Mouse (Mus musculus) ES-E14 (cell line): ENCODE measurements at regions not wholly inside any gene's neighbourhood (a gene's known extent, or its start where the extent isn't known, plus 50 kb on each side); places are given as distances from the start of the nearest gene placed in this dataset.
A peak's percentile ranks its signal among the peaks of the same experiment; 100 is the strongest.

Source experiments
- DNase-seq: peaks from one replicate; pipeline ENCODE4 v3.0.0-alpha.2; 2013; ENCODE audit warnings: low read depth, low spot score
- H3K27ac ChIP-seq: 2 replicates; pipeline ENCODE4 v1.5.1; 2012; ENCODE audit warnings: low read depth, mild to moderate bottlenecking, low read length, moderate library complexity, mixed read lengths; ENCODE audit not compliant: poor library complexity, insufficient read depth, severe bottlenecking
- H3K36me3 ChIP-seq: 2 replicates; pipeline ENCODE4 v1.6.1; 2012; ENCODE audit warnings: mild to moderate bottlenecking, low read length, moderate library complexity, mixed read lengths; ENCODE audit not compliant: control insufficient read depth, poor library complexity, insufficient read depth, severe bottlenecking
- H3K4me1 ChIP-seq, 2 experiments: fragments of 150-350 bp in 1 of 2; sonication (generic) in 1 of 2; 2 replicates each; pipeline ENCODE4 v1.6.1; 2012; ENCODE audit warnings: low read length in 2 of 2, mild to moderate bottlenecking in 1 of 2, mixed read lengths in 1 of 2; ENCODE audit not compliant: control insufficient read depth in 2 of 2, insufficient read depth in 2 of 2, poor library complexity in 1 of 2
- H3K4me3 ChIP-seq, 2 experiments: fragments of 150-350 bp in 1 of 2; sonication (generic) in 1 of 2; 2 replicates each; pipeline ENCODE4 v1.5.1; 2012; ENCODE audit warnings: low read length in 2 of 2, low read depth in 1 of 2, mild to moderate bottlenecking in 1 of 2, mixed read lengths in 1 of 2; ENCODE audit not compliant: insufficient read depth in 1 of 2, poor library complexity in 1 of 2, severe bottlenecking in 1 of 2
- H3K9ac ChIP-seq: 2 replicates; pipeline ENCODE4 v1.6.1; 2012; ENCODE audit warnings: low read depth, mild to moderate bottlenecking, low read length, mixed read lengths; ENCODE audit not compliant: poor library complexity, insufficient read depth, severe bottlenecking
- H3K9me3 ChIP-seq: fragments of 150-350 bp; sonication (generic); 2 replicates; pipeline ENCODE4 v1.6.1; 2012; ENCODE audit warnings: low read depth, mild to moderate bottlenecking, low read length; ENCODE audit not compliant: control insufficient read depth, insufficient read depth
- CHD2 ChIP-seq: IDR thresholded peaks from 2 replicates; pipeline ENCODE4 v1.6.1; 2014; ENCODE audit warnings: mild to moderate bottlenecking, low read depth, low read length, inconsistent platforms
- HCFC1 ChIP-seq: IDR thresholded peaks from 2 replicates; pipeline ENCODE4 v1.6.1; 2012; ENCODE audit warnings: low read length, inconsistent platforms, borderline replicate concordance; ENCODE audit not compliant: insufficient read depth
- MAFK ChIP-seq: IDR thresholded peaks from 2 replicates; pipeline ENCODE4 v1.6.1; 2014; ENCODE audit warnings: mild to moderate bottlenecking, low read depth, low read length, inconsistent platforms; ENCODE audit not compliant: insufficient read depth
- ZC3H11A ChIP-seq: IDR thresholded peaks from 2 replicates; pipeline ENCODE4 v1.6.1; 2012; ENCODE audit warnings: low read depth, mild to moderate bottlenecking, inconsistent platforms, low read length, borderline replicate concordance
- ZNF384 ChIP-seq: IDR thresholded peaks from 2 replicates; pipeline ENCODE4 v1.6.1; 2012; ENCODE audit warnings: low read depth, low read length, inconsistent platforms
- in situ Hi-C, 2 experiments: fragments of 600-800 bp; cut with MboI; formaldehyde crosslinking; loops; one replicate each; pipeline ENCODE4 v1.15.1; 2025; ENCODE audit warnings: low sequenced_read_pairs in 2 of 2, inconsistent platforms in 1 of 2; ENCODE audit not compliant: unreplicated experiment in 2 of 2

DNA sequence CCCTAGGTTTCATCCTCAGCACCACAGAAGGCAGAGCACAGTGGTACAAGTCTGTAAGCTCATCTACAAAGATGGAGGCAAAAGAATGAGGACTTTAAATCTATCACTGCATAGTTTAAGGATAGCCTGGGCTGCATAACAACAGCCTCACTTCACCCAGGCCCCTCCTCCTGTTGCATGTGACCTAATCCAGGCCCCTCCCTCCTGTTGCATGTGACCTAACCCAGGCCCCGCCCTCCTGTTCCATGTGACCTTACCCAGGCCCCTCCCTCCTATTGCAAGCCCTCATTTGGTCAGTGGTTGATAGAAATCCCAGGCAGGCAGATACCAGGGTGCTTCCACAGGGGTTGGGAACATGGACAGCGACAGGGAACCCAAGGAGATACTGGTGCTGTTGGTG, 124.9 kb upstream of the Gsc start:
- H3K9ac ChIP-seq: no peak overlapping the region
- peak overlapping the region in 1 of 2 experiments; percentile 60; a peak in 2 of 4 replicates for H3K4me3 ChIP-seq

DNA sequence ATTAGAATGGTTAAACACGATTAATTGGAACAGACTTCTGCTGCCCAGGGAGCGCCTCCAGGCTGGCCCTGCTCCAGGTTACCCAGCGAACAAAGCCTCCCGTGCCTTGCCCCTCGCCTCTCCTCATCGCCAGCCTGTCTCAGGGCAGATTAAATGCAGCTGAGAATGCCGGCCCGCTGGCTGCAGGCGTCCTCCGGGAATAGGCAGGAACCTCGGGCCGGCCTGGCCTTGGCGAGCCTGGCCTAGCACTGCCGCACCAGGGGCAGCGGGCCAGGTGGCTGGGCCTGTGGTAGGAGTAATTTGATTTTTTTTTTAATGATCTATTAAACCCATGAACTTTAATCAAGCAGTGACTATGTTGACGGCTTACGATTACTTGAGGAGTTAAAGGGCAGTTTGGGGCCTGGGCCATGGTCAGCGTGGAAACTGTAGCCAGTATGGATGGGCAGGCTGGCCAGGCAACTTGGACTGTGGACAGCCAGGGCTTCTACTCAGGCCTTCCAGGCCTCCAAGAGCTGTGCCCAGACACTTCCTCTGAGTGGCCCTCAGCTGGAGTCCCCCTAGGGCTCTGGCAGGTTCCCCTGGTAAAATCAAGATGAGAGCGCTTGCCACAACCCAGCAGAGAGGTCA, 120.5 kb upstream of the Gsc start:
- Histone ChIP-seq H3K9ac (no peak overlapping the region), H3K4me3 (no peak overlapping the region), H3K9me3 (no peaks in the 10 kb centered on the region), H3K27ac (no peak overlapping the region), H3K36me3 (no peaks in the 10 kb centered on the region), H3K4me1 (0 out of 4 replicates have a peak, but pooled peaks cover 0 to 4% of the 10 kb centered on the region in 2 experiments)
- DNase-seq: no peak
- TF ChIP-seq CHD2 (no peak), HCFC1 (no peak), ZNF384 (no peak), MAFK (no peak), ZC3H11A (no peak)
- in situ Hi-C loops: no loop called here

More for the DNA sequence above, 124.9 kb upstream of the Gsc start:
- no peak for TF ChIP-seq HCFC1
- peak; percentile 78 for DNase-seq
- Histone ChIP-seq H3K27ac (no peak overlapping the region), H3K36me3 (no peaks in the 10 kb centered on the region), H3K9me3 (no peaks in the 10 kb centered on the region), H3K4me1 (no peaks in the 10 kb centered on the region)
- in situ Hi-C loops: no loop called here

DNA sequence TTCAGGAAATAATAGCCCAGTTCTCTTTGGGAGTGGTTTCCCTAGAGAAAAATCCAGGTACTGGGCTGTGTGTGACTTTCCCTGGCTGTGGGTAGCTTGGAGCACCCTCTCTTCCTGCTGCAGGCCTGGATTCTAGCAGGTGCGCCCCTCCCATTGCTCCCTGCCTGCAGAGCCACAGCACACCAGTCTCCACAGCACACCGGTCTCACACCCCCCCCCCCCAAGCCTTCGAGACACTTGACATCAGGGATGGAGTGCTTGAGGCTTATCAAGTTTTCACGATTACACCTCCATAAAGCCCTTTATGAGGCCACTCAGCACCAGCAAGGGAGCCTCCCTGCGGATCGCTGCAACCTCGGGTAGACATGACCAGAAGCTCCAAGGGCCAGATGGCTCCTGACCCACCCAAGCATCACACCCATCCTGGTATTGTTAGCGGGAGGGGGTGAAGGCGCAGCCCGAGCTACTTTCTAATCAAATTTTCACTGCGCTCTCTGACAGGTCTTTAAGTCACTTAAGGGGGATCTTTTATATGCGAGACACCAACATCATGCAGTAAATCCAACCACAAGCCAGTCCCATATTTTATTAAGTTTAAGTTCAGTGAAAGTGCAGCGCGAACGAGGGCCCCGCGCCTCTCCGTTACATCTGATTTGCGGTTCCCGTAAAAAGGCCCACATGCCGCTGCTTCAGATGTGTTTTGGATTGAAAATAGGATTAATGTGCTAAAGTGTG, 119.8 kb upstream of the Gsc start:
- Histone ChIP-seq H3K27ac (no peak overlapping the region), H3K36me3 (no peaks in the 10 kb centered on the region), H3K4me1 (0 out of 4 replicates have a peak, but pooled peaks cover 0 to 4% of the 10 kb centered on the region in 2 experiments), H3K9ac (no peak overlapping the region), H3K4me3 (no peak overlapping the region), H3K9me3 (no peaks in the 10 kb centered on the region)
- no peak for DNase-seq
- in situ Hi-C loops: no loop called here
- TF ChIP-seq ZC3H11A: no peak
- TF ChIP-seq CHD2: no peak
- no peak for TF ChIP-seq MAFK
- TF ChIP-seq HCFC1: no peak
- no peak for TF ChIP-seq ZNF384

DNA sequence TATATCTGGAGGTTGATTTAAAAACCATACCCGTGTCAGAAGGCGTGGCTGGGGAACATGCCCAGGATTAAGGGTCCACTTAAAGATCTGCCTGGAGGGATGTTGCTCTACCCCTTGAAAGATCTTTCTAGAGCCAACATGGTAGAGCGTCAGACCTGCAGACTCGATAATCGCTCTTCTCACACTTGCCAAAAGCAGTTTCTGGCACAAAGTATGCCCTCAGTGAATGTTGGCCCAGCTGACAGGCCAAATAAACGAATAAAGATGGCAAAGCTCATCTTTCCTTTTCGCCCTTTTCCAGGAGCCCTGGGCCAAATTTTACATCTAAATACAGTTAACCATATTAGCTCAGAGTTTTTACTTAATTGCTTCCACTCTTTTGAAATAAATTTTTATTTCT, 118.4 kb upstream of the Gsc start:
- no peak for TF ChIP-seq ZC3H11A
- no peak for TF ChIP-seq ZNF384
- TF ChIP-seq HCFC1: no peak
- TF ChIP-seq CHD2: no peak
- TF ChIP-seq MAFK: no peak
- Histone ChIP-seq H3K36me3 (no peaks in the 10 kb centered on the region), H3K9ac (no peak overlapping the region), H3K4me1 (0 out of 4 replicates have a peak, but pooled peaks cover 0 to 4% of the 10 kb centered on the region in 2 experiments), H3K9me3 (no peaks in the 10 kb centered on the region), H3K27ac (no peak overlapping the region), H3K4me3 (no peak overlapping the region)
- no peak for DNase-seq
- in situ Hi-C loops: no loop called here
